In genomic region chr10:10884992-10885391, GRCm38 (mm10) we compare ENCODE assay signal across 24 mouse cellular contexts.
DNase-seq lines count a peak whose midpoint lies in the region; ATAC-seq and TF ChIP-seq lines count a peak whose summit lies in the region.
"Had no signal": no experiment of that assay in that cellular context is flagged by ENCODE, and none has a peak within 500 bp of the region (broad histone marks: within the 10 kb centered on the region; RNA-seq: fewer than 3 reads in every experiment).

No protein-coding gene starts in this region.

- 26% methylated on average over 2 of the region's 2 CpGs for WGBS in midbrain, embryonic 13.5 days
- WGBS in midbrain, embryonic 10.5 days = 20% methylated on average over 2 of the region's 2 CpGs
- WGBS in embryonic facial prominence, embryonic 14.5 days = 17% methylated on average over 2 of the region's 2 CpGs
- WGBS in forebrain, embryonic 15.5 days = 22% methylated on average over 2 of the region's 2 CpGs
- 17% methylated on average over 2 of the region's 2 CpGs for WGBS in lung, adult 2 months

- no peak for TF ChIP-seq CTCF in brain, embryonic 14.5 days (IDR thresholded peaks at IDR 0.05; ENCODE audit: borderline replicate concordance, extremely low read depth, insufficient read depth, insufficient read length)
- no peak for TF ChIP-seq CTCF in lung, adult 2 months (IDR thresholded peaks at IDR 0.05; ENCODE audit: insufficient read depth, low read length)

- no peaks in the 10 kb centered on the region for H3K27me3 ChIP-seq in midbrain, embryonic 13.5 days
- no peaks in the 10 kb centered on the region for H3K27me3 ChIP-seq in midbrain, embryonic 10.5 days (ENCODE audit: low read depth, poor library complexity, severe bottlenecking)
- H3K27me3 ChIP-seq in embryonic facial prominence, embryonic 14.5 days (replicated peaks; ENCODE audit: control insufficient read depth, insufficient read depth, low read length) = no peaks in the 10 kb centered on the region
- no peaks in the 10 kb centered on the region for H3K27me3 ChIP-seq in forebrain, embryonic 15.5 days
- H3K27me3 ChIP-seq: embryonic facial prominence, embryonic 12.5 days; hindbrain, embryonic 15.5 days; intestine, embryonic 15.5 days; limb, embryonic 13.5 days; liver, embryonic 12.5 days; megakaryocyte, embryonic 14.5 days; stomach, embryonic 15.5 days had no signal

- no peak overlapping the region for H3K9ac ChIP-seq in midbrain, embryonic 13.5 days (replicated peaks)
- H3K9ac ChIP-seq in embryonic facial prominence, embryonic 14.5 days (ENCODE audit: low read depth, low read length) = no peak overlapping the region
- H3K9ac ChIP-seq in forebrain, embryonic 15.5 days (replicated peaks) = no peak overlapping the region
- H3K9ac ChIP-seq: embryonic facial prominence, embryonic 12.5 days; hindbrain, embryonic 15.5 days; intestine, embryonic 15.5 days; limb, embryonic 13.5 days; liver, embryonic 12.5 days; stomach, embryonic 15.5 days had no signal

- no peak overlapping the region for H3K27ac ChIP-seq in midbrain, embryonic 13.5 days
- no peak overlapping the region for H3K27ac ChIP-seq in midbrain, embryonic 10.5 days (replicated peaks)
- H3K27ac ChIP-seq in embryonic facial prominence, embryonic 14.5 days (replicated peaks; ENCODE audit: low read depth, low read length) = no peak overlapping the region
- H3K27ac ChIP-seq in forebrain, embryonic 15.5 days (replicated peaks) = no peak overlapping the region
- H3K27ac ChIP-seq: embryonic facial prominence, embryonic 12.5 days; heart, embryonic 10.5 days; hindbrain, embryonic 15.5 days; intestine, embryonic 15.5 days; limb, embryonic 13.5 days; liver, embryonic 12.5 days; stomach, embryonic 15.5 days had no signal

- ATAC-seq in midbrain, embryonic 13.5 days = 0 out of 2 replicates have a peak, but pooled peaks have one; percentile 11
- ATAC-seq in embryonic facial prominence, embryonic 14.5 days (ENCODE audit: low read depth) = no peak
- ATAC-seq in forebrain, embryonic 15.5 days (replicated peaks) = peak; percentile 92
- ATAC-seq: activated CD4-positive, CD25-positive, alpha-beta regulatory T cell, adult 4 months; intestine, embryonic 15.5 days; liver, embryonic 12.5 days had no signal

- no peak overlapping the region for H3K4me2 ChIP-seq in midbrain, embryonic 13.5 days (replicated peaks)
- no peak overlapping the region for H3K4me2 ChIP-seq in embryonic facial prominence, embryonic 14.5 days (ENCODE audit: low read depth, low read length)
- H3K4me2 ChIP-seq in forebrain, embryonic 15.5 days (replicated peaks) = no peak overlapping the region
- H3K4me2 ChIP-seq: embryonic facial prominence, embryonic 12.5 days; hindbrain, embryonic 15.5 days; intestine, embryonic 15.5 days; limb, embryonic 13.5 days; liver, embryonic 12.5 days; stomach, embryonic 15.5 days had no signal

- DNase-seq in midbrain, embryonic 10.5 days (ENCODE audit: low spot score) = no peak
- peak; percentile 77 for DNase-seq in brain, embryonic 14.5 days (ENCODE audit: low read depth)
- peak; percentile 27 for DNase-seq in embryonic facial prominence, embryonic 14.5 days (ENCODE audit: low spot score)
- DNase-seq in lung, adult 2 months = no peak
- DNase-seq in layer of hippocampus, adult 8-10 months (ENCODE audit: low spot score in 2 of 2) = no peak
- DNase-seq: adrenal gland, adult 8-10 months; cerebellum, adult 9-10 months; heart, postnatal 4 days; kidney, adult 9 months; kidney, postnatal 14 days; layer of hippocampus, postnatal 36 days; lung, adult 18-20 months; thymus, postnatal 36 days had no signal

- TF ChIP-seq POLR2A in brain, embryonic 14.5 days (IDR thresholded peaks at IDR 0.05; ENCODE audit: borderline replicate concordance, extremely low read depth, insufficient read depth, insufficient read length, poor library complexity, severe bottlenecking) = no peak
- no peak for TF ChIP-seq POLR2A in lung, adult 2 months (IDR thresholded peaks at IDR 0.05; ENCODE audit: borderline replicate concordance, extremely low read depth, low read depth, low read length)

- H3K4me1 ChIP-seq in midbrain, embryonic 13.5 days (replicated peaks) = peaks cover 4% of the 10 kb centered on the region; the same call in 1 of the 2 replicates
- H3K4me1 ChIP-seq in midbrain, embryonic 10.5 days = no peaks in the 10 kb centered on the region
- no peaks in the 10 kb centered on the region for H3K4me1 ChIP-seq in embryonic facial prominence, embryonic 14.5 days (ENCODE audit: control insufficient read depth, insufficient read depth, low read length)
- H3K4me1 ChIP-seq in forebrain, embryonic 15.5 days = peaks cover 6% of the 10 kb centered on the region; the same call in 1 of the 2 replicates
- H3K4me1 ChIP-seq in lung, adult 2 months (ENCODE audit: control insufficient read depth, insufficient read depth, low read length) = no peaks in the 10 kb centered on the region
- H3K4me1 ChIP-seq: heart, embryonic 10.5 days; hindbrain, embryonic 15.5 days; intestine, embryonic 15.5 days; limb, embryonic 13.5 days; liver, embryonic 12.5 days; stomach, embryonic 15.5 days had no signal

- no peaks in the 10 kb centered on the region for H3K9me3 ChIP-seq in midbrain, embryonic 13.5 days
- H3K9me3 ChIP-seq in midbrain, embryonic 10.5 days (replicated peaks) = no peaks in the 10 kb centered on the region
- no peaks in the 10 kb centered on the region for H3K9me3 ChIP-seq in embryonic facial prominence, embryonic 14.5 days (ENCODE audit: control insufficient read depth, low read length)
- H3K9me3 ChIP-seq in forebrain, embryonic 15.5 days = no peaks in the 10 kb centered on the region
- H3K9me3 ChIP-seq: embryonic facial prominence, embryonic 12.5 days; heart, embryonic 10.5 days; hindbrain, embryonic 15.5 days; intestine, embryonic 15.5 days; limb, embryonic 13.5 days; liver, embryonic 12.5 days; megakaryocyte, embryonic 14.5 days; stomach, embryonic 15.5 days had no signal

- no peaks in the 10 kb centered on the region for H3K36me3 ChIP-seq in midbrain, embryonic 13.5 days
- no peaks in the 10 kb centered on the region for H3K36me3 ChIP-seq in midbrain, embryonic 10.5 days
- H3K36me3 ChIP-seq in embryonic facial prominence, embryonic 14.5 days (ENCODE audit: control insufficient read depth, insufficient read depth, low read length) = no peaks in the 10 kb centered on the region
- H3K36me3 ChIP-seq in forebrain, embryonic 15.5 days = no peaks in the 10 kb centered on the region
- H3K36me3 ChIP-seq: embryonic facial prominence, embryonic 12.5 days; heart, embryonic 10.5 days; hindbrain, embryonic 15.5 days; intestine, embryonic 15.5 days; limb, embryonic 13.5 days; liver, embryonic 12.5 days; stomach, embryonic 15.5 days had no signal

- no peak overlapping the region for H3K4me3 ChIP-seq in midbrain, embryonic 13.5 days (replicated peaks)
- no peak overlapping the region for H3K4me3 ChIP-seq in midbrain, embryonic 10.5 days
- no peak overlapping the region for H3K4me3 ChIP-seq in embryonic facial prominence, embryonic 14.5 days (ENCODE audit: low read depth, low read length)
- H3K4me3 ChIP-seq in forebrain, embryonic 15.5 days = no peak overlapping the region
- no peak overlapping the region for H3K4me3 ChIP-seq in lung, adult 2 months (replicated peaks; ENCODE audit: extremely low read depth, low read depth, low read length)
- H3K4me3 ChIP-seq: embryonic facial prominence, embryonic 12.5 days; heart, embryonic 10.5 days; hindbrain, embryonic 15.5 days; intestine, embryonic 15.5 days; limb, embryonic 13.5 days; liver, embryonic 12.5 days; megakaryocyte, embryonic 14.5 days; stomach, embryonic 15.5 days had no signal

Comparison
In these comparisons a context has a peak if more than half of its experiments do, and no peak if none do; other contexts are left out.
1. DNase-seq: peak in brain, embryonic 14.5 days (single experiment) and embryonic facial prominence, embryonic 14.5 days (single experiment); none in midbrain, embryonic 10.5 days (single experiment), lung, adult 2 months (single experiment) and layer of hippocampus, adult 8-10 months (0 of 2).